Mouse (Mus musculus): ENCODE results near the gene Cenpp. TPM values are rescaled to one million over a fixed set of nuclear protein-coding genes. Genes with fewer than 3 reads are reported as not detected.
"Not testable (repeated sequence)": the region's sequence is repeated elsewhere in the genome, so short reads cannot be mapped to it uniquely, and the experiment has no call there.

The Cenpp gene
- total RNA-seq, 4 experiments from 2014 or later, result 1.6 to 2.2 (median 2.0) TPM

GRCm38 (mm10) chr13:49607714-49608113, 44.9 kb downstream of the Cenpp start, which contains the start of gene Ogn:
Gene Ogn (plus strand): TSS chr13:49608046.
- DNase-seq (ENCODE audit: low spot score in 2 of 2), result no peak

- DNase-seq (ENCODE audit: low spot score in 2 of 2), result no peak
These were observed 49.0 kb downstream of the Cenpp start for GRCm38 (mm10) chr13:49603603-49604002.

- not testable (repeated sequence) for DNase-seq (ENCODE audit: low spot score in 2 of 2)
These were observed 50.0 kb downstream of the Cenpp start for GRCm38 (mm10) chr13:49602541-49602940.

GRCm38 (mm10) chr13:49586062-49586461, 66.5 kb downstream of the Cenpp start:
- no peak for DNase-seq (ENCODE audit: low spot score in 2 of 2)

GRCm38 (mm10) chr13:49584307-49585005, 68.1 kb downstream of the Cenpp start:
- DNase-seq (ENCODE audit: low spot score in 2 of 2), result no peak

GRCm38 (mm10) chr13:49583859-49584258, 68.7 kb downstream of the Cenpp start:
- DNase-seq (ENCODE audit: low spot score in 2 of 2), result no peak

GRCm38 (mm10) chr13:49581541-49582530, 70.7 kb downstream of the Cenpp start, which contains the start of gene Omd:
Gene Omd (plus strand): TSS chr13:49582462.
- DNase-seq (ENCODE audit: low spot score in 2 of 2), result no peak

GRCm38 (mm10) chr13:49571418-49571817, 81.2 kb downstream of the Cenpp start:
- DNase-seq (ENCODE audit: low spot score in 2 of 2), result no peak

- no peak for DNase-seq (ENCODE audit: low spot score in 2 of 2)
These were observed 82.2 kb downstream of the Cenpp start for GRCm38 (mm10) chr13:49570371-49570770.

- DNase-seq (ENCODE audit: low spot score in 2 of 2), result no peak
These were observed 88.2 kb downstream of the Cenpp start for GRCm38 (mm10) chr13:49564347-49564746.

GRCm38 (mm10) chr13:49560886-49561285, 91.7 kb downstream of the Cenpp start:
- no peak for DNase-seq (ENCODE audit: low spot score in 2 of 2)

GRCm38 (mm10) chr13:49559185-49559584, 93.4 kb downstream of the Cenpp start:
- no peak for DNase-seq (ENCODE audit: low spot score in 2 of 2)

GRCm38 (mm10) chr13:49556924-49557323, 95.7 kb downstream of the Cenpp start:
- no peak for DNase-seq (ENCODE audit: low spot score in 2 of 2)

- no peak for DNase-seq (ENCODE audit: low spot score in 2 of 2)
These were observed 96.4 kb downstream of the Cenpp start for GRCm38 (mm10) chr13:49556203-49556602.

- no peak for DNase-seq (ENCODE audit: low spot score in 2 of 2)
These were observed 98.1 kb downstream of the Cenpp start for GRCm38 (mm10) chr13:49554519-49554918.

- DNase-seq (ENCODE audit: low spot score in 2 of 2), result no peak
These were observed 103.0 kb downstream of the Cenpp start for GRCm38 (mm10) chr13:49549616-49550015.

- DNase-seq (ENCODE audit: low spot score in 2 of 2), result no peak
These were observed 104.9 kb downstream of the Cenpp start for GRCm38 (mm10) chr13:49547563-49548150.

GRCm38 (mm10) chr13:49546517-49546916, 106.1 kb downstream of the Cenpp start:
- DNase-seq (ENCODE audit: low spot score in 2 of 2), result no peak

- no peak for DNase-seq (ENCODE audit: low spot score in 2 of 2)
These were observed 106.9 kb downstream of the Cenpp start for GRCm38 (mm10) chr13:49545646-49546045.

- DNase-seq (ENCODE audit: low spot score in 2 of 2), result no peak
These were observed 108.3 kb downstream of the Cenpp start, which contains the start of gene Aspn for GRCm38 (mm10) chr13:49544279-49544678. Gene Aspn (plus strand): TSS chr13:49544443.

GRCm38 (mm10) chr13:49538693-49539092, 113.9 kb downstream of the Cenpp start:
- DNase-seq (ENCODE audit: low spot score in 2 of 2), result no peak

GRCm38 (mm10) chr13:49536946-49537345, 115.6 kb downstream of the Cenpp start:
- no peak for DNase-seq (ENCODE audit: low spot score in 2 of 2)

Measured in layer of hippocampus, adult 8-10 months (tissue).